Mouse (Mus musculus) CH12.LX (cell line): ENCODE measurements at regions not wholly inside any gene's neighbourhood (a gene's known extent, or its start where the extent isn't known, plus 50 kb on each side); places are given as distances from the start of the nearest gene placed in this dataset.

Source experiments
- DNase-seq: peaks from one replicate; pipeline ENCODE4 v3.0.0-alpha.2; 2013; ENCODE audit errors: extremely low read depth
- H3K27ac ChIP-seq: 2 replicates; pipeline ENCODE4 v1.5.1; 2012; ENCODE audit warnings: low read depth, mild to moderate bottlenecking, control low read depth, moderate library complexity; ENCODE audit not compliant: insufficient read depth
- H3K27me3 ChIP-seq: replicated peaks from 2 replicates; pipeline ENCODE3; 2012; ENCODE audit warnings: inconsistent platforms
- H3K36me3 ChIP-seq, 2 experiments: replicated peaks in 1 of 2; 2 replicates each; pipeline versions ENCODE3 to v1.6.1; 2012; ENCODE audit warnings: inconsistent platforms in 1 of 2, low read length in 1 of 2, mild to moderate bottlenecking in 1 of 2, mixed read lengths in 1 of 2, moderate library complexity in 1 of 2; ENCODE audit not compliant: control insufficient read depth in 1 of 2, insufficient read depth in 1 of 2
- H3K4me1 ChIP-seq, 2 experiments: 2 replicates each; pipeline ENCODE4 v1.6.1; 2012; ENCODE audit warnings: inconsistent platforms in 1 of 2, moderate library complexity in 1 of 2; ENCODE audit not compliant: insufficient read depth in 2 of 2, control insufficient read depth in 1 of 2
- H3K4me2 ChIP-seq: 2 replicates; pipeline ENCODE4 v1.6.1; 2012; ENCODE audit warnings: low read depth, mild to moderate bottlenecking, control low read depth; ENCODE audit not compliant: poor library complexity, insufficient read depth, severe bottlenecking
- H3K4me3 ChIP-seq, 3 experiments: fragments of 150-350 bp in 1 of 3; sonication (generic) in 1 of 3; replicated peaks in 1 of 3; 2 replicates each; pipeline versions ENCODE3 to v1.5.1; 2011 to 2012; ENCODE audit warnings: low read depth in 2 of 3, low read length in 2 of 3, mild to moderate bottlenecking in 2 of 3, moderate library complexity in 2 of 3, control low read depth in 1 of 3, improper control_type of control experiment in 1 of 3, inconsistent platforms in 1 of 3, mixed read lengths in 1 of 3; ENCODE audit not compliant: poor library complexity in 1 of 3
- H3K79me2 ChIP-seq: replicated peaks from 2 replicates; pipeline ENCODE4 v1.6.1; 2012; ENCODE audit warnings: mild to moderate bottlenecking, moderate library complexity; ENCODE audit not compliant: control insufficient read depth, poor library complexity, insufficient read depth, severe bottlenecking; ENCODE audit errors: extremely low read depth
- H3K9ac ChIP-seq: 2 replicates; pipeline ENCODE4 v1.6.1; 2012; ENCODE audit warnings: low read depth, mild to moderate bottlenecking, control low read depth, moderate library complexity; ENCODE audit not compliant: insufficient read depth
- H3K9me3 ChIP-seq: replicated peaks from 2 replicates; pipeline ENCODE3; 2012; ENCODE audit warnings: low read length, inconsistent platforms, mixed read lengths
- CHD2 ChIP-seq: IDR thresholded peaks from 2 replicates; pipeline ENCODE4 v1.6.1; 2011; ENCODE audit warnings: low read length, improper control_type of control experiment
- E2F4 ChIP-seq: IDR thresholded peaks from 2 replicates; pipeline ENCODE4 v1.6.1; 2011; ENCODE audit warnings: low read depth, low read length, improper control_type of control experiment; ENCODE audit not compliant: insufficient replicate concordance
- ELF1 ChIP-seq: IDR thresholded peaks from 2 replicates; pipeline ENCODE4 v1.6.1; 2014; ENCODE audit warnings: low read depth, mild to moderate bottlenecking, inconsistent platforms, low read length, improper control_type of control experiment
- EP300 ChIP-seq: IDR thresholded peaks from 2 replicates; pipeline ENCODE4 v1.6.1; 2011; ENCODE audit warnings: low read length, improper control_type of control experiment
- GABPA ChIP-seq: IDR thresholded peaks from 2 replicates; pipeline ENCODE4 v1.6.1; 2012; ENCODE audit warnings: low read depth, low read length, improper control_type of control experiment, inconsistent platforms; ENCODE audit not compliant: insufficient replicate concordance
- IRF4 ChIP-seq: IDR thresholded peaks from 2 replicates; pipeline ENCODE4 v1.6.1; 2014; ENCODE audit warnings: low read depth, mild to moderate bottlenecking, inconsistent platforms, low read length, improper control_type of control experiment
- JUND ChIP-seq: conservative IDR thresholded peaks from 2 replicates; pipeline ENCODE4 v1.6.1; 2011; ENCODE audit warnings: low read depth, low read length, improper control_type of control experiment
- KAT2A ChIP-seq: IDR thresholded peaks from 2 replicates; pipeline ENCODE4 v1.6.1; 2012; ENCODE audit warnings: low read length, improper control_type of control experiment, inconsistent platforms; ENCODE audit not compliant: insufficient replicate concordance
- MAZ ChIP-seq: IDR thresholded peaks from 2 replicates; pipeline ENCODE4 v1.6.1; 2012; ENCODE audit warnings: low read depth, mild to moderate bottlenecking, inconsistent platforms, low read length, improper control_type of control experiment, moderate library complexity
- MEF2A ChIP-seq: IDR thresholded peaks from 2 replicates; pipeline ENCODE4 v1.6.1; 2014; ENCODE audit warnings: low read depth, mild to moderate bottlenecking, inconsistent platforms, low read length, improper control_type of control experiment, borderline replicate concordance
- MXI1 ChIP-seq: IDR thresholded peaks from 2 replicates; pipeline ENCODE4 v1.6.1; 2011; ENCODE audit warnings: mild to moderate bottlenecking, low read depth, low read length, improper control_type of control experiment
- MYC ChIP-seq: IDR thresholded peaks from 2 replicates; pipeline ENCODE4 v1.6.1; 2011; ENCODE audit warnings: low read depth, mild to moderate bottlenecking, improper control_type of control experiment, low read length
- NELFE ChIP-seq: IDR thresholded peaks from 2 replicates; pipeline ENCODE4 v1.6.1; 2011; ENCODE audit warnings: low read depth, low read length, improper control_type of control experiment
- NRF1 ChIP-seq: IDR thresholded peaks from 2 replicates; pipeline ENCODE4 v1.6.1; 2014; ENCODE audit warnings: low read depth, mild to moderate bottlenecking, inconsistent platforms, low read length, improper control_type of control experiment, moderate library complexity
- PAX5 ChIP-seq: IDR thresholded peaks from 2 replicates; pipeline ENCODE4 v1.6.1; 2012; ENCODE audit warnings: low read length, inconsistent platforms, mixed read lengths
- POLR2AphosphoS2 ChIP-seq: IDR thresholded peaks from 2 replicates; pipeline ENCODE4 v1.6.1; 2011; ENCODE audit warnings: low read depth, low read length, improper control_type of control experiment
- RAD21 ChIP-seq: IDR thresholded peaks from 2 replicates; pipeline ENCODE4 v1.6.1; 2011; ENCODE audit warnings: low read depth, mild to moderate bottlenecking, low read length, improper control_type of control experiment, moderate library complexity
- RCOR1 ChIP-seq: conservative IDR thresholded peaks from 2 replicates; pipeline ENCODE4 v1.6.1; 2012; ENCODE audit warnings: low read depth, mild to moderate bottlenecking, inconsistent platforms, low read length, improper control_type of control experiment
- SIN3A ChIP-seq: IDR thresholded peaks from 2 replicates; pipeline ENCODE4 v1.6.1; 2012; ENCODE audit warnings: low read length, improper control_type of control experiment, inconsistent platforms
- USF1 ChIP-seq: IDR thresholded peaks from 2 replicates; pipeline ENCODE4 v1.6.1; 2014; ENCODE audit warnings: low read depth, mild to moderate bottlenecking, inconsistent platforms, low read length, improper control_type of control experiment
- ZKSCAN1 ChIP-seq: IDR thresholded peaks from 2 replicates; pipeline ENCODE4 v1.6.1; 2012; ENCODE audit warnings: low read depth, inconsistent platforms, low read length, improper control_type of control experiment, borderline replicate concordance
- ZMIZ1 ChIP-seq: IDR thresholded peaks from 2 replicates; pipeline ENCODE4 v1.6.1; 2012; ENCODE audit warnings: low read depth, mild to moderate bottlenecking, inconsistent platforms, low read length, improper control_type of control experiment
- ZNF384 ChIP-seq: IDR thresholded peaks from 2 replicates; pipeline ENCODE4 v1.6.1; 2012; ENCODE audit warnings: low read depth, low read length, improper control_type of control experiment, inconsistent platforms
- dilution Hi-C: fragments of 300-500 bp; cut with MboI; formaldehyde crosslinking; loops from 2 replicates; pipeline ENCODE4 v1.14.3; 2020; ENCODE audit warnings: low sequenced_read_pairs; ENCODE audit not compliant: extremely low pct_unique_long_range_greater_than_20kb, extremely low pct_ligation_motif_present
- in situ Hi-C: fragments of 300-500 bp; cut with MboI; formaldehyde crosslinking; loops from 3 replicates; pipeline ENCODE4 v1.14.3; 2019; ENCODE audit warnings: low sequenced_read_pairs, low pct_ligation_motif_present, low pct_unique_long_range_greater_than_20kb, mixed read lengths

- no peak overlapping the region for H3K4me2 ChIP-seq
- in situ Hi-C loops, result loop anchor here (10.0 to 25.0 kb wide), 2 partner anchors 82 to 165 kb away; partner anchors contain the start of genes Jmjd1c and Reep3
- no peak overlapping the region for H3K27ac ChIP-seq
- no peak overlapping the region for H3K9ac ChIP-seq
- dilution Hi-C loops, result no loop called here
- no peak overlapping the region for H3K4me3 ChIP-seq
- TF ChIP-seq E2F4 (no peak), USF1 (no peak), RCOR1 (no peak), MXI1 (no peak), NELFE (no peak), CHD2 (no peak), RAD21 (no peak; the same call in 1 of the 2 replicates), MAZ (no peak), KAT2A (no peak), SIN3A (no peak), ELF1 (no peak), JUND (no peak), NRF1 (no peak)
- TF ChIP-seq, all 38 proteins: peak for 0
- H3K36me3 ChIP-seq, result no peaks in the 10 kb centered on the region
- DNase-seq, result no peak
- peaks cover 8 to 18% of the 10 kb centered on the region in 2 experiments for H3K4me1 ChIP-seq
- H3K27me3 ChIP-seq, result no peaks in the 10 kb centered on the region
- H3K9me3 ChIP-seq, result peaks cover 5% of the 10 kb centered on the region
- H3K79me2 ChIP-seq, result no peaks in the 10 kb centered on the region
These were observed 173.6 kb upstream of the Jmjd1c start for GRCm38 (mm10) chr10:66922314-66922713.

GRCm38 (mm10) chr10:66923947-66924346, 172.0 kb upstream of the Jmjd1c start:
- Histone ChIP-seq H3K36me3 (no peaks in the 10 kb centered on the region), H3K79me2 (no peaks in the 10 kb centered on the region), H3K4me1 (peaks cover 8 to 24% of the 10 kb centered on the region in 2 experiments), H3K9ac (no peak overlapping the region), H3K27ac (no peak overlapping the region), H3K4me2 (no peak overlapping the region), H3K9me3 (no peaks in the 10 kb centered on the region), H3K4me3 (no peak overlapping the region), H3K27me3 (no peaks in the 10 kb centered on the region)
- DNase-seq, result no peak
- in situ Hi-C loops, result loop anchor here (10.0 to 25.0 kb wide), 2 partner anchors 81 to 163 kb away; partner anchors contain the start of genes Jmjd1c and Reep3
- TF ChIP-seq PAX5 (no peak), KAT2A (no peak), IRF4 (no peak), GABPA (no peak), ZKSCAN1 (no peak), NRF1 (no peak), EP300 (no peak), MEF2A (no peak), CHD2 (no peak), ZNF384 (no peak), MAZ (no peak), MXI1 (no peak), ZMIZ1 (no peak), MYC (no peak), POLR2AphosphoS2 (no peak), ELF1 (no peak)
- dilution Hi-C loops, result no loop called here
